Mouse (Mus musculus): ENCODE data around the gene Fam126a. TPM values are rescaled to one million over a fixed set of nuclear protein-coding genes. Genes with fewer than 3 reads are reported as not detected.
A peak's percentile ranks its signal among the peaks of the same experiment; 100 is the strongest.

Fam126a gene
- 29.2 and 32.7 TPM in 2 replicates for polyA plus RNA-seq (2014; fragmentation: Nextera tagmentation; extraction: Ambion mirVana)

GRCm38 (mm10) chr5:24030579-24030969, at the start of gene Fam126a:
TSS of gene Fam126a (minus strand) at chr5:24030690.
- 1% methylated on average over 16 of the region's 16 CpGs for WGBS
- H3K27ac ChIP-seq (replicated peaks; ENCODE audit: low read depth, low read length), result peak within 1 kb of the TSS; percentile 65; the same call in 1 of the 2 replicates
- no peaks in the 10 kb centered on the region for H3K36me3 ChIP-seq (ENCODE audit: control insufficient read depth, insufficient read depth, low read length)
- no peaks in the 10 kb centered on the region for H3K9me3 ChIP-seq (ENCODE audit: control insufficient read depth, low read length)
- H3K4me2 ChIP-seq (ENCODE audit: low read depth, severe bottlenecking), result peak within 1 kb of the TSS; percentile 95
- no peaks in the 10 kb centered on the region for H3K27me3 ChIP-seq (ENCODE audit: control insufficient read depth, insufficient read depth, low read length)
- no peaks in the 10 kb centered on the region for H3K4me1 ChIP-seq (ENCODE audit: control insufficient read depth, insufficient read depth, low read length)
- peak; percentile 93 for DNase-seq (ENCODE audit: low spot score)
- peak within 1 kb of the TSS; percentile 86 for H3K4me3 ChIP-seq (ENCODE audit: low read depth, low read length)
- ATAC-seq (ENCODE audit: insufficient number of reproducible peaks, low FRiP score, low TSS enrichment, low read depth), result peak; percentile 99
- peak within 1 kb of the TSS; percentile 77 for H3K9ac ChIP-seq (ENCODE audit: low read length)

- Histone ChIP-seq H3K27ac (replicated peaks; ENCODE audit: low read depth, low read length) (no peak overlapping the region), H3K4me2 (ENCODE audit: low read depth, severe bottlenecking) (no peak overlapping the region), H3K9me3 (ENCODE audit: control insufficient read depth, low read length) (no peaks in the 10 kb centered on the region), H3K4me3 (ENCODE audit: low read depth, low read length) (no peak overlapping the region), H3K9ac (ENCODE audit: low read length) (no peak overlapping the region), H3K36me3 (ENCODE audit: control insufficient read depth, insufficient read depth, low read length) (no peaks in the 10 kb centered on the region), H3K27me3 (ENCODE audit: control insufficient read depth, insufficient read depth, low read length) (no peaks in the 10 kb centered on the region), H3K4me1 (ENCODE audit: control insufficient read depth, insufficient read depth, low read length) (0 out of 2 replicates have a peak, but pooled peaks cover 4% of the 10 kb centered on the region)
- ATAC-seq (ENCODE audit: insufficient number of reproducible peaks, low FRiP score, low TSS enrichment, low read depth), result no peak
- WGBS, result 86% methylated on average over 7 of the region's 7 CpGs
- no peak for DNase-seq (ENCODE audit: low spot score)
Observed at GRCm38 (mm10) chr5:24078420-24079179, 48.1 kb upstream of the Fam126a start.

GRCm38 (mm10) chr5:24077739-24078306, 47.3 kb upstream of the Fam126a start:
- DNase-seq (ENCODE audit: low spot score) (no peak), ATAC-seq (ENCODE audit: insufficient number of reproducible peaks, low FRiP score, low TSS enrichment, low read depth) (no peak)
- 23% methylated on average over 7 of the region's 7 CpGs for WGBS
- H3K36me3 ChIP-seq (ENCODE audit: control insufficient read depth, insufficient read depth, low read length), result no peaks in the 10 kb centered on the region
- H3K27ac ChIP-seq (replicated peaks; ENCODE audit: low read depth, low read length), result no peak overlapping the region
- peak overlapping the region; percentile 27; the same call in 1 of the 2 replicates for H3K4me2 ChIP-seq (ENCODE audit: low read depth, severe bottlenecking)
- H3K27me3 ChIP-seq (ENCODE audit: control insufficient read depth, insufficient read depth, low read length), result no peaks in the 10 kb centered on the region
- no peak overlapping the region for H3K4me3 ChIP-seq (ENCODE audit: low read depth, low read length)
- H3K9ac ChIP-seq (ENCODE audit: low read length), result no peak overlapping the region
- 0 out of 2 replicates have a peak, but pooled peaks cover 4% of the 10 kb centered on the region for H3K4me1 ChIP-seq (ENCODE audit: control insufficient read depth, insufficient read depth, low read length)
- H3K9me3 ChIP-seq (ENCODE audit: control insufficient read depth, low read length), result no peaks in the 10 kb centered on the region

- no peaks in the 10 kb centered on the region for H3K27me3 ChIP-seq (ENCODE audit: control insufficient read depth, insufficient read depth, low read length)
- H3K9ac ChIP-seq (ENCODE audit: low read length), result peak overlapping the region; percentile 27; the same call in 1 of the 2 replicates
- H3K36me3 ChIP-seq (ENCODE audit: control insufficient read depth, insufficient read depth, low read length), result no peaks in the 10 kb centered on the region
- 2% methylated on average over 14 of the region's 15 CpGs for WGBS
- H3K4me2 ChIP-seq (ENCODE audit: low read depth, severe bottlenecking), result peak overlapping the region; percentile 27
- peak; percentile 68; the same call in 1 of the 2 replicates for ATAC-seq (ENCODE audit: insufficient number of reproducible peaks, low FRiP score, low TSS enrichment, low read depth)
- DNase-seq (ENCODE audit: low spot score), result peak; percentile 66
- H3K27ac ChIP-seq (replicated peaks; ENCODE audit: low read depth, low read length), result no peak overlapping the region
- H3K4me1 ChIP-seq (ENCODE audit: control insufficient read depth, insufficient read depth, low read length), result 0 out of 2 replicates have a peak, but pooled peaks cover 4% of the 10 kb centered on the region
- H3K9me3 ChIP-seq (ENCODE audit: control insufficient read depth, low read length), result no peaks in the 10 kb centered on the region
- peak overlapping the region; percentile 10; the same call in 1 of the 2 replicates for H3K4me3 ChIP-seq (ENCODE audit: low read depth, low read length)
Observed at GRCm38 (mm10) chr5:24076986-24077718, 46.7 kb upstream of the Fam126a start.

GRCm38 (mm10) chr5:24072031-24072430, 41.5 kb upstream of the Fam126a start:
- Histone ChIP-seq H3K27ac (replicated peaks; ENCODE audit: low read depth, low read length) (no peak overlapping the region), H3K4me1 (ENCODE audit: control insufficient read depth, insufficient read depth, low read length) (0 out of 2 replicates have a peak, but pooled peaks cover 2% of the 10 kb centered on the region), H3K4me2 (ENCODE audit: low read depth, severe bottlenecking) (no peak overlapping the region), H3K9me3 (ENCODE audit: control insufficient read depth, low read length) (no peaks in the 10 kb centered on the region), H3K9ac (ENCODE audit: low read length) (no peak overlapping the region), H3K4me3 (ENCODE audit: low read depth, low read length) (no peak overlapping the region), H3K27me3 (ENCODE audit: control insufficient read depth, insufficient read depth, low read length) (no peaks in the 10 kb centered on the region), H3K36me3 (ENCODE audit: control insufficient read depth, insufficient read depth, low read length) (no peaks in the 10 kb centered on the region)
- no peak for ATAC-seq (ENCODE audit: insufficient number of reproducible peaks, low FRiP score, low TSS enrichment, low read depth)
- DNase-seq (ENCODE audit: low spot score), result no peak
- WGBS, result 75% methylated on average over 6 of the region's 6 CpGs

- Histone ChIP-seq H3K4me3 (ENCODE audit: low read depth, low read length) (no peak overlapping the region), H3K9ac (ENCODE audit: low read length) (no peak overlapping the region), H3K36me3 (ENCODE audit: control insufficient read depth, insufficient read depth, low read length) (no peaks in the 10 kb centered on the region), H3K4me2 (ENCODE audit: low read depth, severe bottlenecking) (no peak overlapping the region), H3K9me3 (ENCODE audit: control insufficient read depth, low read length) (no peaks in the 10 kb centered on the region), H3K27ac (replicated peaks; ENCODE audit: low read depth, low read length) (no peak overlapping the region), H3K27me3 (ENCODE audit: control insufficient read depth, insufficient read depth, low read length) (no peaks in the 10 kb centered on the region), H3K4me1 (ENCODE audit: control insufficient read depth, insufficient read depth, low read length) (no peaks in the 10 kb centered on the region)
- ATAC-seq (ENCODE audit: insufficient number of reproducible peaks, low FRiP score, low TSS enrichment, low read depth), result no peak
- DNase-seq (ENCODE audit: low spot score), result no peak
- WGBS, result 87% methylated on average over 6 of the region's 6 CpGs
Observed at GRCm38 (mm10) chr5:24068955-24069354, 38.5 kb upstream of the Fam126a start.

GRCm38 (mm10) chr5:24063545-24063944, 33.1 kb upstream of the Fam126a start:
- no peak overlapping the region for H3K9ac ChIP-seq (ENCODE audit: low read length)
- no peaks in the 10 kb centered on the region for H3K36me3 ChIP-seq (ENCODE audit: control insufficient read depth, insufficient read depth, low read length)
- no peaks in the 10 kb centered on the region for H3K27me3 ChIP-seq (ENCODE audit: control insufficient read depth, insufficient read depth, low read length)
- H3K9me3 ChIP-seq (ENCODE audit: control insufficient read depth, low read length), result no peaks in the 10 kb centered on the region
- ATAC-seq (ENCODE audit: insufficient number of reproducible peaks, low FRiP score, low TSS enrichment, low read depth) (no peak), DNase-seq (ENCODE audit: low spot score) (no peak)
- 71% methylated on average over 4 of the region's 4 CpGs for WGBS
- no peak overlapping the region for H3K4me2 ChIP-seq (ENCODE audit: low read depth, severe bottlenecking)
- H3K4me1 ChIP-seq (ENCODE audit: control insufficient read depth, insufficient read depth, low read length), result no peaks in the 10 kb centered on the region
- H3K27ac ChIP-seq (replicated peaks; ENCODE audit: low read depth, low read length), result no peak overlapping the region
- H3K4me3 ChIP-seq (ENCODE audit: low read depth, low read length), result no peak overlapping the region

- no peaks in the 10 kb centered on the region for H3K27me3 ChIP-seq (ENCODE audit: control insufficient read depth, insufficient read depth, low read length)
- no peak overlapping the region for H3K4me3 ChIP-seq (ENCODE audit: low read depth, low read length)
- no peaks in the 10 kb centered on the region for H3K4me1 ChIP-seq (ENCODE audit: control insufficient read depth, insufficient read depth, low read length)
- no peaks in the 10 kb centered on the region for H3K36me3 ChIP-seq (ENCODE audit: control insufficient read depth, insufficient read depth, low read length)
- no peak overlapping the region for H3K4me2 ChIP-seq (ENCODE audit: low read depth, severe bottlenecking)
- H3K9me3 ChIP-seq (ENCODE audit: control insufficient read depth, low read length), result no peaks in the 10 kb centered on the region
- ATAC-seq (ENCODE audit: insufficient number of reproducible peaks, low FRiP score, low TSS enrichment, low read depth) (no peak), DNase-seq (ENCODE audit: low spot score) (no peak)
- H3K27ac ChIP-seq (replicated peaks; ENCODE audit: low read depth, low read length), result no peak overlapping the region
- 83% methylated on average over 6 of the region's 6 CpGs for WGBS
- no peak overlapping the region for H3K9ac ChIP-seq (ENCODE audit: low read length)
Observed at GRCm38 (mm10) chr5:24063034-24063433, 32.5 kb upstream of the Fam126a start.
